Mouse (Mus musculus): ENCODE results near the gene Syne3. TPM values are rescaled to one million over a fixed set of nuclear protein-coding genes. Genes with fewer than 3 reads are reported as not detected.

Syne3 gene
- polyA plus RNA-seq, 1 experiment from 2014 or later, result 3.0 TPM

DNA sequence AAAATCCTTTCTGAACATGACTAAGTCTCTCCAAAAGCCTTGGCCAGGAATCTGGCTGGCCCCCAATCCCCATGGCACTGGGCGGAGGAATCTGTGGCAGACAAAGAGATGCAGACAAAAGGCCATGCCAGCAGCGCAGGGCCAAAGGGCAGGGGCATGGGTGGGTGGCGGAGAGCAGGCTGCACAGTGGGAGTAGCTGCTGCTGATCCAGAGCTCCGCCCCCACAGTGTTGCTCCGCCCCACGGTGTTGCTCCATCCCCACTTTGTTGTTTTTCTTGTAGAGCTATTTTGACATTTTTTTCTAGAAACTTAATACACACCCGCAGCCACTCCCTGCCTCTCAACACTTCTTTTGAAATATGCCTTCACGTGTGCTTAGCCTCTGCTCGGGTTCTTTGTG, 31.2 kb downstream of the Syne3 start:
- Histone ChIP-seq H3K9ac (ENCODE audit: low read depth, low read length) (peak overlapping the region; percentile 30; the same call in 1 of the 2 replicates), H3K36me3 (ENCODE audit: control insufficient read depth, insufficient read depth, low read length) (no peaks in the 10 kb centered on the region), H3K9me3 (ENCODE audit: control insufficient read depth, low read length) (peaks cover 3% of the 10 kb centered on the region; the same call in 1 of the 2 replicates), H3K27ac (replicated peaks; ENCODE audit: low read depth, low read length) (peak overlapping the region; percentile 77), H3K4me3 (ENCODE audit: low read depth, low read length) (no peak overlapping the region), H3K4me2 (ENCODE audit: low read depth, low read length) (peak overlapping the region; percentile 33; the same call in 1 of the 2 replicates), H3K4me1 (ENCODE audit: control insufficient read depth, insufficient read depth, low read length) (peaks cover 18% of the 10 kb centered on the region), H3K27me3 (replicated peaks; ENCODE audit: control insufficient read depth, insufficient read depth, low read length) (no peaks in the 10 kb centered on the region)
- peak; percentile 77 for DNase-seq (ENCODE audit: low spot score)
- whole genome bisulfite sequencing, result 23% methylated on average over 8 of the region's 9 CpGs
- peak; percentile 73 for ATAC-seq (ENCODE audit: low read depth)

DNA sequence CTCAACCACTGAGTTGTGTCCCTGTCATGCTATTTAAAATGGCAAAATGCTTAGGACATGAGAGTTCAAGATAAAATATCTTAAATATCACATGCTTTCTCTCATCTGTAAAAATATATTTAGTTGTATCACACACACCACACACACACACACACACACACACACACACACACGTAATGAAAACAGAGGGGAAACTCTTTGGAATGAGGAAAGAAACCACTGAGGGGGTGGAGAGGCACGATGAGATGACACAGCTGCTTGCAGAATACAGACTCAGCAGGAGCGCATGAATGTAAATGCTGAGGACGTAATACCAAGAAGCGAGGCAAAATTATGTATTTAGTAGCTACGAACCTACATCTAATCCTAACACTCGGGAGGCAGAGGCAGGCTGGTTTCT, 32.7 kb downstream of the Syne3 start:
- ATAC-seq (ENCODE audit: low read depth), result no peak
- no peaks in the 10 kb centered on the region for H3K36me3 ChIP-seq (ENCODE audit: control insufficient read depth, insufficient read depth, low read length)
- peaks cover 13% of the 10 kb centered on the region for H3K4me1 ChIP-seq (ENCODE audit: control insufficient read depth, insufficient read depth, low read length)
- H3K27me3 ChIP-seq (replicated peaks; ENCODE audit: control insufficient read depth, insufficient read depth, low read length), result no peaks in the 10 kb centered on the region
- no peak overlapping the region for H3K4me2 ChIP-seq (ENCODE audit: low read depth, low read length)
- peak overlapping the region; percentile 3; the same call in 1 of the 2 replicates for H3K27ac ChIP-seq (replicated peaks; ENCODE audit: low read depth, low read length)
- DNase-seq (ENCODE audit: low spot score), result peak; percentile 62
- peaks cover 3% of the 10 kb centered on the region; the same call in 1 of the 2 replicates for H3K9me3 ChIP-seq (ENCODE audit: control insufficient read depth, low read length)
- no peak overlapping the region for H3K9ac ChIP-seq (ENCODE audit: low read depth, low read length)
- no peak overlapping the region for H3K4me3 ChIP-seq (ENCODE audit: low read depth, low read length)
- 74% methylated on average over 7 of the region's 7 CpGs for WGBS

DNA sequence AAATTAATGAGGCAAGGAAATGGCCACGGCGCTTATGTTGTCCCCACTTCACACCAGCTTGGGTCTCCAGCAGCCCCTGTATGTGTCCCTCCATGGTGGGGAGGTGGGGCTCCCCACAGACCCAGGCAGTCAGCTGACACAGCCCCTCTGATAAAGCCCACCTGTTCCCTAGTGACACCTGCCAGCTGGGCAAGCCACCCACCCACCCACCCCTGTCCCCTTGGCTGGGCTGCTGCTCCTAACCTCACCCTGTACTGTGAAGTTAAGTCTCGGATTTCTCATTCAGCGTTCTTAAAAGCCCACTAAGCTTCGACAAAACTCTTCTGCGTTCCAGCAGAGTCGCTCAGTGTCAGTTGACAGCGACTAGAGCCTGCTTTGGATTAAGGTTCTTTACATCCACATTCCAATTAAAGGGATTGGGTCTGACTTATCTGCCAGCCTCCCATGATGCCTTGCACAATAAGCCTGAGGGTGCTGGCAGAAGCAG, 33.2 kb downstream of the Syne3 start:
- peak; percentile 75 for ATAC-seq (ENCODE audit: low read depth)
- peak; percentile 88 for DNase-seq (ENCODE audit: low spot score)

DNA sequence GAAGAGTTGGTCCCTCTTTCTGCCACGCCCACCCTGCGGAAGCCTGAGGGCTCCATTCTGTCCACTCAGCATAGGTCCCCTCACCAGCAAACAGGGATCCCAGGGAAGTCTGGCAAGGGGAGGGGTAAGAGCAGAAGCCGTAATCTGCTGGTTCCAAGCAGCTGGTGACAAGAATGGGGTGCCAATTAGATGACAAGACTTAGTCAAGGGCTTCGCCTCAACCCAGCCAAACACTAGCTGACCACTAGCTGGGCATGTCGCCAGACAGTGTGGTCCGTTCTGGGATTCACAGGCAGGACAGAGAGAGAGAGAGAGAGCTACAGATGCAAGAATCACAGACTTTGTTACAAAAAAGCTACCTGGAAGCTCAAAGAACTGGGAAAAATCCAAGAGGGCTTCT, 36.7 kb downstream of the Syne3 start:
- Histone ChIP-seq H3K4me2 (ENCODE audit: low read depth, low read length) (no peak overlapping the region), H3K4me3 (ENCODE audit: low read depth, low read length) (no peak overlapping the region), H3K9ac (ENCODE audit: low read depth, low read length) (no peak overlapping the region), H3K27me3 (replicated peaks; ENCODE audit: control insufficient read depth, insufficient read depth, low read length) (no peaks in the 10 kb centered on the region), H3K4me1 (ENCODE audit: control insufficient read depth, insufficient read depth, low read length) (no peaks in the 10 kb centered on the region), H3K9me3 (ENCODE audit: control insufficient read depth, low read length) (peaks cover 3% of the 10 kb centered on the region; the same call in 1 of the 2 replicates), H3K27ac (replicated peaks; ENCODE audit: low read depth, low read length) (no peak overlapping the region), H3K36me3 (ENCODE audit: control insufficient read depth, insufficient read depth, low read length) (no peaks in the 10 kb centered on the region)
- ATAC-seq (ENCODE audit: low read depth), result no peak
- 75% methylated on average over 6 of the region's 6 CpGs for WGBS
- DNase-seq (ENCODE audit: low spot score), result no peak

More for the DNA sequence above, 33.2 kb downstream of the Syne3 start:
- Histone ChIP-seq H3K9me3 (ENCODE audit: control insufficient read depth, low read length) (peaks cover 3% of the 10 kb centered on the region; the same call in 1 of the 2 replicates), H3K27me3 (replicated peaks; ENCODE audit: control insufficient read depth, insufficient read depth, low read length) (no peaks in the 10 kb centered on the region), H3K4me2 (ENCODE audit: low read depth, low read length) (no peak overlapping the region), H3K36me3 (ENCODE audit: control insufficient read depth, insufficient read depth, low read length) (no peaks in the 10 kb centered on the region), H3K9ac (ENCODE audit: low read depth, low read length) (no peak overlapping the region), H3K4me3 (ENCODE audit: low read depth, low read length) (no peak overlapping the region), H3K4me1 (ENCODE audit: control insufficient read depth, insufficient read depth, low read length) (peaks cover 13% of the 10 kb centered on the region), H3K27ac (replicated peaks; ENCODE audit: low read depth, low read length) (peak overlapping the region; percentile 34; the same call in 1 of the 2 replicates)
- 29% methylated on average over 8 of the region's 8 CpGs for WGBS

DNA sequence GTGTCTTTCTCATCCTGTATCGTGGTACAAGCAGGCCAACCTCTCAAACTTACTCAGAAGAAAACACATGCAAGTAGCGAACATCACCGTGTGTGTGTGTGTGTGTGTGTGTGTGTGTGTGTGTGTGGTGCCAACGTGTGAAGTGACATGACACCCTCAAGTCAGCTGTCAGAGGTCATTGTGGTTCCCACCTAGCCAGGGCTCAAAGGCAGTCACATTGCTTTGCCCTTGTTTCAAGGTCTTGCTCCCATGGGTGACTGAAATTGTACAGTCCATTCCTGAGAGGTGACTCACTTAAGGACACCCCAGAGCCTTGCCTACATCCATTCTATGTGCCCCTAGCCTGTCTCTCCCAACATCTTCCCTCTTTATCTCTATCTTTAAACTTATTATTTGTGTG, 40.0 kb downstream of the Syne3 start:
- H3K9me3 ChIP-seq (ENCODE audit: control insufficient read depth, low read length), result no peaks in the 10 kb centered on the region
- WGBS, result 82% methylated on average over 4 of the region's 4 CpGs
- no peaks in the 10 kb centered on the region; the same call in 1 of the 2 replicates for H3K4me1 ChIP-seq (ENCODE audit: control insufficient read depth, insufficient read depth, low read length)
- ATAC-seq (ENCODE audit: low read depth) (no peak), DNase-seq (ENCODE audit: low spot score) (no peak)
- H3K27me3 ChIP-seq (replicated peaks; ENCODE audit: control insufficient read depth, insufficient read depth, low read length), result no peaks in the 10 kb centered on the region
- H3K36me3 ChIP-seq (ENCODE audit: control insufficient read depth, insufficient read depth, low read length), result no peaks in the 10 kb centered on the region
- H3K9ac ChIP-seq (ENCODE audit: low read depth, low read length), result no peak overlapping the region
- no peak overlapping the region for H3K4me2 ChIP-seq (ENCODE audit: low read depth, low read length)
- no peak overlapping the region for H3K27ac ChIP-seq (replicated peaks; ENCODE audit: low read depth, low read length)
- H3K4me3 ChIP-seq (ENCODE audit: low read depth, low read length), result no peak overlapping the region

DNA sequence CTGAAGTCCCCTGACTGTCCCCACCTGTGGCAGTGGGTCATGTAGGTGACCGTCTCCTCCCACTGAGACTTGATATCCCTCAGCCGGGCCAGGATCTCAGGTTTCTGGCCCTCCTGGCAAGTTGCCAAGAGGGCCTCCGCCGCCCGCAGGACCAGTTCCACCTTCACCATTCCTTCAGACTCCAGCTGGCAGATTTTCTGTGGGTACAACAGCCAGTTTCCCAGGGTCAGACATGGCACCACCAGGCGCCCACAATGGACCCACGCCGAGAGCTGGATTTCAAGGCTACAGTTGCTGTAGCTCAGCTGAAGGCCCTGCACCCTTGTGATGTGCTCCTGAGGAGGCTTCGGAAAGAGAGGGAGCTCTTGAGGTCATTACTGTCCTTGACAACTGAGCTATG, 40.4 kb downstream of the Syne3 start:
- no peaks in the 10 kb centered on the region; the same call in 1 of the 2 replicates for H3K4me1 ChIP-seq (ENCODE audit: control insufficient read depth, insufficient read depth, low read length)
- no peak overlapping the region for H3K4me2 ChIP-seq (ENCODE audit: low read depth, low read length)
- no peaks in the 10 kb centered on the region for H3K27me3 ChIP-seq (replicated peaks; ENCODE audit: control insufficient read depth, insufficient read depth, low read length)
- no peaks in the 10 kb centered on the region for H3K36me3 ChIP-seq (ENCODE audit: control insufficient read depth, insufficient read depth, low read length)
- ATAC-seq (ENCODE audit: low read depth), result peak; percentile 38; the same call in 1 of the 2 replicates
- H3K27ac ChIP-seq (replicated peaks; ENCODE audit: low read depth, low read length), result no peak overlapping the region
- DNase-seq (ENCODE audit: low spot score), result peak; percentile 23
- no peak overlapping the region for H3K4me3 ChIP-seq (ENCODE audit: low read depth, low read length)
- 59% methylated on average over 9 of the region's 9 CpGs for WGBS
- no peaks in the 10 kb centered on the region for H3K9me3 ChIP-seq (ENCODE audit: control insufficient read depth, low read length)
- no peak overlapping the region for H3K9ac ChIP-seq (ENCODE audit: low read depth, low read length)

DNA sequence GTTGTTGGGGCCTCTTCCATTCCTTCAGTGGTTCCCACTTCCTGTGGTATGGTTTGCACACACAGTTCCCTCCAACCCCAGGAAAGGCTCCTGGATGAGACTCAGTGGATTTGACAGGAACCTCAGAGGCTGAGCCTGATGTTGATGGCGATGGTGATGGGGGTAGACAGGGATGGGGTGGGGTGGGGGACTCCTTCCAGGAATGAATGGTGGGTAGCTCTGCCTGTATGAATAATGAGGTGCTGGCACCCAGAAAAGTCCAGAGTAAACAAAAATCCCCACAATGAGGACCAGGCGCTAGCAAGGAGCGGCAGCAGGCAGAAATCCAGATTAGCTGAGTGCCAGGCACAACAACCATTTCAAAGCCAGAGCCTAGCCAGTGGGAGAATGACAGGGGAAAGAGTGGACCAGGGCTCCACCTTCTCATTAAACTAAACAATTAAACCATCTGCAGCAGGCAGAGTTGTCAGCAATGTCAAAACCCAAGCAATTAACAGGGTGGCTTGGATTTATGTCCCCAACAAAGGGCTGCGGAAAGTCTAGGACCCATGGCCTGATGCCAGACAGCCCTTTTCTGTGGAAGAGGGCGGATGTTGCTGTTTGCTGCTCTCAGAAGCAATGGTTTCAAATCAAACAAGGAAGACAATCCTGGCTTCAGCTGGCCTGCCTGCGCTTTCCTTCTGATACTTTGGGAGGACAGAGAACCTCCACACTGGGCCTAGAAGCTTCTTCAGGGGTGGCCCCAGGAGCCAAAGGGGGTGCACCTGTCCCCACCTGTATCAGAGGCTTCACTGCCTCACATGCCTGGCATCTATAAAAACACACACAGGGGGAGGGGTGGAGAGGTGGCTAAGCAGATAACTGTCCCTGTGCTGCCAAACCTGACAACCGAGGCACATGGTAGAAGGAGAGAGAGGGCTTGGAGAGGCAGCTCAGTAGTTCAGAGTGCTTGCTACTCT, 44.4 kb downstream of the Syne3 start:
- Histone ChIP-seq H3K4me1 (ENCODE audit: control insufficient read depth, insufficient read depth, low read length) (no peaks in the 10 kb centered on the region; the same call in 1 of the 2 replicates), H3K4me2 (ENCODE audit: low read depth, low read length) (no peak overlapping the region), H3K27me3 (replicated peaks; ENCODE audit: control insufficient read depth, insufficient read depth, low read length) (no peaks in the 10 kb centered on the region), H3K36me3 (ENCODE audit: control insufficient read depth, insufficient read depth, low read length) (no peaks in the 10 kb centered on the region), H3K9me3 (ENCODE audit: control insufficient read depth, low read length) (no peaks in the 10 kb centered on the region), H3K4me3 (ENCODE audit: low read depth, low read length) (no peak overlapping the region), H3K9ac (ENCODE audit: low read depth, low read length) (no peak overlapping the region; the same call in 1 of the 2 replicates), H3K27ac (replicated peaks; ENCODE audit: low read depth, low read length) (peak overlapping the region; percentile 52)
- peak; percentile 59 for DNase-seq (ENCODE audit: low spot score)
- 58% methylated on average over 7 of the region's 7 CpGs for WGBS
- ATAC-seq (ENCODE audit: low read depth), result peak; percentile 53

DNA sequence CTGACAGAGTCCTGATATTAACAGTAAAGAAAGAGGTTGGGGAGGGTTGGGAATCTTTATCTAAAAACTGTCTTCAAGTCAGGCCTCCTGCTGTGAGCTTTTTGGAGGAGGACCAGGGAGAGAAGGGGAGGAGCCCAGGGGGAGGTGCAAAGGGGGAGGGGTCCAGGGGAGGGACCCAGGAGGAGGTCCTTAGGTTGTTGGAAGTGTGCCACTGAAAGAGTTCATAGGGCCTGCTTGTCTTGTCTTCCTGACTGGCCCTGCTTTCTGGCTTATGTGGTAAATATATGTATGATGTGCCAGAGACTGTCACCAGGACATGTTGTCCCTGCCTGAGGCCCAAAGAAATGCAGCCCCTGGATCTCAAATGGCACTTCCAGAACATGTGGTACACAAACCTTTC, 49.2 kb downstream of the Syne3 start:
- H3K27ac ChIP-seq (replicated peaks; ENCODE audit: low read depth, low read length), result no peak overlapping the region; the same call in 1 of the 2 replicates
- H3K9me3 ChIP-seq (ENCODE audit: control insufficient read depth, low read length), result no peaks in the 10 kb centered on the region
- H3K4me1 ChIP-seq (ENCODE audit: control insufficient read depth, insufficient read depth, low read length), result no peaks in the 10 kb centered on the region; the same call in 1 of the 2 replicates
- no peak overlapping the region for H3K9ac ChIP-seq (ENCODE audit: low read depth, low read length)
- ATAC-seq (ENCODE audit: low read depth) (no peak), DNase-seq (ENCODE audit: low spot score) (no peak)
- no peak overlapping the region for H3K4me3 ChIP-seq (ENCODE audit: low read depth, low read length)
- no peaks in the 10 kb centered on the region for H3K27me3 ChIP-seq (replicated peaks; ENCODE audit: control insufficient read depth, insufficient read depth, low read length)
- H3K4me2 ChIP-seq (ENCODE audit: low read depth, low read length), result no peak overlapping the region
- no peaks in the 10 kb centered on the region for H3K36me3 ChIP-seq (ENCODE audit: control insufficient read depth, insufficient read depth, low read length)

All from embryonic facial prominence, embryonic 14.5 days (tissue).